Mouse (Mus musculus) layer of hippocampus, postnatal 25 days (tissue): ENCODE measurements around the gene Lonp2. TPM values are rescaled to one million over a fixed set of nuclear protein-coding genes. Genes with fewer than 3 reads are reported as not detected.

Experiments used
- DNase-seq, 2 experiments: peaks; one replicate each; pipeline ENCODE4 v3.0.0; 2022; ENCODE audit warnings: mixed read lengths in 2 of 2, low spot score in 1 of 2; ENCODE audit errors: extremely low spot score in 1 of 2
- microRNA-seq, 2 experiments: library from miRNA; unstranded; fragments of <30 nt; microRNA quantifications; one replicate each; pipeline ENCODE4 v1.2.0; 2021
- total RNA-seq, 2 experiments: library from RNA; stranded (reverse); gene quantifications; 2 replicates each; pipeline ENCODE4 v1.2.3; 2021

Lonp2 gene
- total RNA-seq, 2 experiments from 2014 or later, result 72.6 to 79.2 TPM

DNA sequence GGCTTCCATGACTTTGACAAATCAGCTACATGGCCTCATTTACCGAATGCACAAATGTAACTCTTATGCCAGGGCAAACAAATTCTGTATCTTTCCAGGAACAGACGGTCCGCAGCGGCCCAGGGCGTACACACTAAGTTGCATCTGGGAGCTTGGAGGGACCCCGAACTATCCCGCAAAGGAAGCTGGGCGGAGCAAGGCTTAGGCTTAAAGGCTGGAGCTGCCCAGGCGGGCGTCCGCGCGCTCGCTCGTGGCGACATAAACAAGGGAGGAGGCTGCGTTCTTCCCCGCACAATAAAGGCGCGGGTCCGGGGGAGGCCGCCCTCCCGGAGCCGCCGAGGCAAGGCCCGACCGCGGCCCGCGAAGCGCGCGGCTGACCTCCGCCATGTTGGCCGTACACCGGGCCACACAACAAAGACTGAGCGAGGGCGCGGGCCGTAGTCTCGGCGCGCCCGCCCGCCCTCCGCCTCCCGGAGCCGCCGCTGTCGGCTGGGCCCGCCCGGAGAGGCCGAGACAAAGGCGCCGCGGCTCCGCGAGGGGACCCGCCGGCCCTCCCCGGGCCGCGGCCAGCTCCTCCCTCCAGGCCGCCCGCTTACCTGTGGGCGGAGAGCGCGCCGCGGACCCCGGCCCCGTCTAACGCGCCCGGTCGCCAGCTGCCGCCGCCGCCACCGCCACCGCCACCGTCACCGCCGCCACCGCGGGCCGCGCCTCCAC is 121.5 kb downstream of the Lonp2 start, which contains the start of the genes Gm10638 and Siah1a:
Gene Gm10638, plus strand, starts transcription at position 479 of the 714 bp plus-strand sequence.
Gene Siah1a, minus strand, starts transcription at position 714 of the 714 bp plus-strand sequence.
- peak; percentile 44 to 64 for DNase-seq

DNA sequence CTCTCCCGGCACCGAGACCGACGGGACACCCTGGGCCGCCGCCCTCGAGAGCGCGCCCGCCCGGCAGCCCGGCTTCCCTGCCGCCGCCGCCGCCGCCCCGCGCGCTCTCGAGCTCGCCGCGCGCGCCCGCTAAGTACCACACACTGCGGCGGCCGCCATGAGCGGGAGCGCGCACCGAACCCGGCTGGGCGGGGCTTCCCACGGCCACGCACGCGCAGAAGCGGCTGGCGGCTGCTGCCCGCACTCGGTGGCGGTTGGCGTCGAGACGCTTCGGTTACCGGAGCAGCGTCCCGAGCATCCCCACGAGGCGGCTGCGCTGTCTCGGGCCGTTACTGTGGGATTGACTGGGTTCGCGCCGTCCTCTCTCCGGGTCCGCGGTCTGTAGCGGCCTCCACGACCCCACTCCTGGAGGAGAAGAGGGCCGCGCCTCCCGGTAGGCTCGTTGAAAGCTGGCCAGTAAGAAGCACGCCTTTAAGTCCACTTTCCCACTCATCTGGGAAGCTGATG is 122.1 kb downstream of the Lonp2 start:
- DNase-seq, result peak; percentile 91 to 93

- no peak for DNase-seq
Observed at GRCm38 (mm10) chr8:86746511-86746910, 122.7 kb downstream of the Lonp2 start.

- DNase-seq, result no peak
Observed at GRCm38 (mm10) chr8:86749842-86750241, 126.0 kb downstream of the Lonp2 start.

DNA sequence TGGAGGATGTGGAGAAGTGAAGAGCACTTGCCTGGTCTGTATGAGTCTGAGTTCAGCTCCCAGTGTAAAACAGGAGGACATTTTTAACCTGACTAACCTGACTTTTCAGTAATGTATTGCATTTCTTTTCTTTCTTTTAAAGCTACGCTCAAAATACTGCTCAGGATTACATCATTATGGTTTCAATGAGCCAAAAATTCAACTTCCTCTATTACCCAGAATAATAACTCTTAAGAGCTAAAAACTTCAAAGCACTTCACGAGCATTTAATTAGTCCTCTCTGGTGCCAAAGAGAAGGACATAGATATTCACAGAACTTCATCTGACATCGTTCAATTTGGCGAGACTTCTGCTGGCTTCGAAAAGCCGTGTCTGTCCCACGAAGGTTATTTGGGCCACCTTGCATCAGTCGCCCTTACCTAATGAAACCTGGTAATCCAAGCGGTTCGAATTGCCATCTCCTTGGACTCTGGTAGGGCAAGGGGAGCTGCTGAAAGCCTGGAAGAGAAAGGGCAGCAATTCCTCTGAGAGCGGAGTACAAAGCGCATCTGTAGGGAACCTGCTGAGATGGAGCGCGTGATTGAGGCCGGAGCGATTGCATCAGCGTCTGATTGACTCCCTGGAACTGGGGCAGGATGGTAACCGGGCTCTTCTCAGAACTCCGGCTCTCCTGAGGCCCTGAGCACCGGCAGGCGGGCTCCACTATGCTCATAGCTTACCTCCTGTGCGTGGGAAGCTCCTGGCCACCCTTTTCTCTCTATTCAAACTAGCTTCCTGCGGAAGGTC is 133.3 kb downstream of the Lonp2 start:
- peak in 1 of 2 experiments; percentile 17 for DNase-seq

DNA sequence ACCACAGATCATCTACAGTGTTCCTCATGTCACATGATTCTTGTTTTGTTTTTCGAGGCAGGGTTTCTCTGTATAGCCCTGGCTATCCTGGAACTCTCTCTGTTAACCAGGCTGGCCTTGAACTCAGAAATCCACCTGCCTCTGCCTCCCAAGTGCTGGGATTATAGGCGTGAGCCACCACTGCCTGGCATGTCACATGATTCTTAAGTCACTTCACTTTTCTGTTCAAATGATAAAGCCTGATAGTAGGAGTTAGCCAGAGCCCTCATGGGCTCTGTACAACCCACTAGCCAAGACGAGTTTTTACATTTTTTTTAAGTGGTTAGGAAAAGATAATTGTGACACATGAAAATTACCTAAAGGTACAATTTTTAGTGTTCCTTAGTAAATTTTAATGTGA is 134.8 kb downstream of the Lonp2 start:
- no peak for DNase-seq

DNA sequence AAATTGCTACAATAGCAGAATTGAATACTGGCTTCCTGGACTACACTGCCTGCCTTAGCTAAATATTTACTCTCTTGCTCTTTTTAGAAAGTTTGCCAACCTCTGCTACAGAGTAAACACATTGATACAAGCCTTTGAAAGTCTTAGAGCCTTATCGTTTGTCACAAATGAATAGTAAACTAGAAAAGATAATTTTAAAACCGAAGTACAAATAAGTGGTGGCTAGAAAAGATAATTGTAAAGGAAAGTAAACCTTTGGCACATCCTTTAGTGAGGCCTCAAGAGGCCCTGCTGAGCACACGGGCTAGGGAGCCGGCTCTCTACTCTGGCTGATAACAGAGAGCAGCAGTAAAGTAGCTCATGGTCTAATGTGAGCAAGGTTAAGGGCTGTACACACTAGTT is 135.2 kb downstream of the Lonp2 start:
- DNase-seq, result no peak

GRCm38 (mm10) chr8:86760746-86761145 is 136.9 kb downstream of the Lonp2 start:
- no peak for DNase-seq

DNA sequence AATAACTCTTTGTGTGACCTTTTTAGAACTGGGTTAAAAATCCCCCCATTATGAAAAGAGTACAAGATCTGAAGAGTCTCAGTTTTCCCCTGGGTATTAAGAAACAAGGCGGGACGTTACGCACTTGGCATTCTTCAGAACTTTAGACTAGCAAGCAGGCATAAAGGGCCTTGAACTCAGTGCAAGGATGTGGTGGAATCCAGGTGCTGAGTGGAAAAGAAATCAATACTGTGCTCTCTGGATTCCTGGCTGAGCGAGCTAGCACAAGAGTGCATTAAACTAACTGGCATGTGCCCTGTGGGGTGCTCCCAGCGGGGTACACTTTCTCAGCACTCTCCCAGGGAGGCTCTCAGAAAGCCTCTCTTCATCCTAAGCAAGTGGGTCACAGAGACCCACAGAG is 139.0 kb downstream of the Lonp2 start:
- no peak for DNase-seq

DNA sequence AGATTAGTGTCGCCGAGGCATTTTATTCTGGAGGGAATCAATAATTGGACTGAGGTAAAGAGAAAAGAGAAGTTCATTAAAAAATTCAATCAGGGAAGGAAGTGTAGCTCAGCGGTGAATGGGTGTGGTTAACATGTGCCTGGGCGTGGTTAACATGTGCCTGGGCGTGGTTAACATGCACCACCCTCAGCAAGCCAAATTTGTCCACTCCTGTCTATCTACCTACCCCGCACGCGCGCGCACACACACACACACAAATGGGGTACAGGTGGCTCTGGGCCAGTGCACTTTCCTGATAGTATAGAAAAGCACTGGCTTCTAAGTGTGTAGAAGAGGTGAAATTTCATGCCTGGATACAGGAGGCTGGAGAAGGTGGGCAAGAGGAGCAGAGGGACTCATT is 141.3 kb downstream of the Lonp2 start:
- DNase-seq, result no peak

DNA sequence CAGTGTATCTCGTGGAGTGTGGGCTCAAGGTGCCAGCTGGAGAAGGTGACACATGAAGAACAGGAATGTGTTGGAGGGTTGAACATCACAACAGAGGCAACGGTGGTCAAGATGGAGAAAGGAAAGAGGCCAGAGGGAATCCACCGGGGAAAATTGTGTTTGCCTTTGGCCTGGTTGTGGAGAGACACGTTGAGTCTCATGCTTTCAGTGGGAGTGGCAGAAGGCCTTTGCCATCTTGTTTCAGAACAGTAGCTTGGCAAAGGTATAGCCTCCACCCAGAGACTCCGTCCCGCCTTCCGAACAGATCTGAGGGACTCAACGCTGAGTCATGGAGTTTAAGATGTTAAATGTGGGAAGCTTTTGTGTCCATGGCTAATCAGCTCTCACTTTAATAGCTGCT is 141.8 kb downstream of the Lonp2 start:
- DNase-seq, result no peak

DNA sequence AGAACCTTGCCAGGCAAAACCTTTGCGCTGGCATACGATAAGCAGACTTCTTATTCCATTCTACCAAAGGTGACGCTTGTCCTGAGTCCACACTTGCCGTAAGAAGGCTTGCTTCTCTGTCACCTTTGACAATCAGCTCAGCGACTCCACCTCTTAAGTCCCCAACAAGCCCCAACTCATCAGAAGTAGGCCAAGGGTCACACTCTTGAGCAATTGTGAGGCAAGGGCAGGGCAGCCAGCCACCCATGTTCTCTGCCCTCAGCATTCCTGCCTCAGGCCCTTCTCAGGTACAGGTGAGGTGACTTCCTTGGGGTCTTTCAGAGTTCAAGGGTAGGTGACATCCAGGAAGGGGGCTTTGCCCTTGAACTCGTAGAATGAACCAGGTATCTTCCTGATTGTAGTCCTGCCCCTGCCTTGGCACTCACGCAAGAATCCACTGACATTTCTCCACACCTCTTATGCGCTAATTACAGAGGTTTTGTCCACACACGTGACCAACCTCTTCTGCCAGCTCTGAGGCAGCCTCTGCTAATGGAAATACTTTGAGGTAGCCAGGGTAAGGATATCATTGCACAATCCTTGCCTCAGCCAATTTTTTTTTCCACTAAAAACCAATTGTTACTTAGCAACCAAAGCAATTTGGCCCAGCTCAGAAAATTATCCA is 142.8 kb downstream of the Lonp2 start:
- DNase-seq, result no peak

GRCm38 (mm10) chr8:86768499-86768898 is 144.7 kb downstream of the Lonp2 start:
- DNase-seq, result no peak

GRCm38 (mm10) chr8:86769945-86770715 is 146.3 kb downstream of the Lonp2 start:
- DNase-seq, result no peak

Small RNA genes lying within 50 kb of the gene (microRNA-seq; reads per million reads assigned to microRNA genes)
- 0 reads per million in 2 experiments for gene Gm44348

Other genes with a start within 250 kb of the Lonp2 start
- gene Abcc12, start 43.4 kb upstream of the Lonp2 start, total RNA-seq, result under 1 TPM; 0.25 to 0.42 TPM
- gene Gm10638, start 121.7 kb downstream of the Lonp2 start, total RNA-seq, result 1 to 10 TPM; 2.8 to 3.1 TPM
- 10 to 100 TPM; 31.5 to 35.7 TPM for gene Siah1a, start 121.9 kb downstream of the Lonp2 start, total RNA-seq